Mouse (Mus musculus) gastrocnemius, postnatal 36 days (tissue): ENCODE measurements around the gene Phf12. TPM values are rescaled to one million over a fixed set of nuclear protein-coding genes. Genes with fewer than 3 reads are reported as not detected.

Source experiments
- DNase-seq, 2 experiments: peaks; one replicate each; pipeline ENCODE4 v3.0.0; 2022
- intact Hi-C: fragments of 180-260 bp; cut with DNase I; formaldehyde crosslinking; loops from one replicate; pipeline ENCODE4 v1.15.1; 2025
- long read RNA-seq, 2 experiments: library from polyadenylated mRNA; stranded (forward); transcript quantifications; one replicate each; pipeline ENCODE4 v2.0.0; 2021
- total RNA-seq, 2 experiments: library from RNA; stranded (reverse); gene quantifications; 2 replicates each; pipeline ENCODE4 v1.2.3; 2021

Gene Phf12
- 10 to 100 TPM; 10.7 to 14.1 TPM for total RNA-seq
- long read RNA-seq, experiment 1, partial matches to known transcripts = 1 of 3 reads
- long read RNA-seq, experiment 1, other reads (novel, unspliced or antisense) = 2 of 3 reads
- long read RNA-seq, experiment 2, partial matches to known transcripts = 2 of 5 reads
- long read RNA-seq, experiment 2, other reads (novel, unspliced or antisense) = 3 of 5 reads

GRCm38 (mm10) chr11:77982441-77982905 lies at the start of gene Phf12:
Phf12 (plus strand) TSS chr11:77982754.
- peak; percentile 99 for DNase-seq
- intact Hi-C loops = loop anchor here (5.0 kb wide), 1 partner anchor 195 kb away; the partner anchor contains the start of genes Nek8 and Tlcd1

GRCm38 (mm10) chr11:77934111-77934521 lies 48.4 kb upstream of the Phf12 start:
- intact Hi-C loops = no loop called here
- DNase-seq = no peak

GRCm38 (mm10) chr11:77934568-77935311 lies 47.8 kb upstream of the Phf12 start:
- DNase-seq = no peak
- intact Hi-C loops = no loop called here

- intact Hi-C loops = no loop called here
Observed at GRCm38 (mm10) chr11:77936846-77937245, 45.7 kb upstream of the Phf12 start.

GRCm38 (mm10) chr11:77937649-77938410 lies 44.7 kb upstream of the Phf12 start:
- intact Hi-C loops = no loop called here
- no peak for DNase-seq

More at GRCm38 (mm10) chr11:77936846-77937245, 45.7 kb upstream of the Phf12 start:
- no peak for DNase-seq

- no peak for DNase-seq
- intact Hi-C loops = no loop called here
Observed at GRCm38 (mm10) chr11:77942230-77942629, 40.3 kb upstream of the Phf12 start.

- intact Hi-C loops = no loop called here
- no peak for DNase-seq
Observed at GRCm38 (mm10) chr11:77947860-77948259, 34.7 kb upstream of the Phf12 start.

- intact Hi-C loops = no loop called here
- no peak for DNase-seq
Observed at GRCm38 (mm10) chr11:77950125-77950685, 32.3 kb upstream of the Phf12 start.

- intact Hi-C loops = no loop called here
- DNase-seq = no peak
Observed at GRCm38 (mm10) chr11:77950797-77951228, 31.7 kb upstream of the Phf12 start.

- no peak for DNase-seq
- intact Hi-C loops = no loop called here
Observed at GRCm38 (mm10) chr11:77953671-77954070, 28.9 kb upstream of the Phf12 start.

- DNase-seq = no peak
- intact Hi-C loops = loop anchor here (5.0 kb wide), 1 partner anchor 59 kb away; no protein-coding TSS in a partner anchor
Observed at GRCm38 (mm10) chr11:77956428-77956827, 26.1 kb upstream of the Phf12 start.

- no peak for DNase-seq
- intact Hi-C loops = loop anchor here (5.0 kb wide), 1 partner anchor 61 kb away; no protein-coding TSS in a partner anchor
Observed at GRCm38 (mm10) chr11:77958268-77958667, 24.3 kb upstream of the Phf12 start.

GRCm38 (mm10) chr11:77958932-77959331 lies 23.6 kb upstream of the Phf12 start:
- DNase-seq = no peak
- intact Hi-C loops = loop anchor here (5.0 kb wide), 1 partner anchor 62 kb away; no protein-coding TSS in a partner anchor

GRCm38 (mm10) chr11:77960199-77960598 lies 22.4 kb upstream of the Phf12 start:
- intact Hi-C loops = no loop called here
- no peak for DNase-seq

- DNase-seq = no peak
- intact Hi-C loops = no loop called here
Observed at GRCm38 (mm10) chr11:77960898-77961297, 21.7 kb upstream of the Phf12 start.

GRCm38 (mm10) chr11:77962946-77963345 lies 19.6 kb upstream of the Phf12 start:
- intact Hi-C loops = no loop called here

GRCm38 (mm10) chr11:77964415-77965095 lies 18.0 kb upstream of the Phf12 start:
- DNase-seq = no peak
- intact Hi-C loops = loop anchor here (5.0 kb wide), 1 partner anchor 117 kb away; no protein-coding TSS in a partner anchor

More at GRCm38 (mm10) chr11:77962946-77963345, 19.6 kb upstream of the Phf12 start:
- DNase-seq = no peak

- DNase-seq = no peak
- intact Hi-C loops = loop anchor here (2.0 to 5.0 kb wide), 2 partner anchors 118 to 141 kb away; no protein-coding TSS in a partner anchor
Observed at GRCm38 (mm10) chr11:77965101-77966036, 17.2 kb upstream of the Phf12 start.

- intact Hi-C loops = loop anchor here (2.0 to 5.0 kb wide), 2 partner anchors 119 to 141 kb away; no protein-coding TSS in a partner anchor
- DNase-seq = no peak
Observed at GRCm38 (mm10) chr11:77966037-77966391, 16.5 kb upstream of the Phf12 start.
